Mouse (Mus musculus) testis, adult 2 months (tissue): ENCODE data around the gene Hip1r. TPM values are rescaled to one million over a fixed set of nuclear protein-coding genes. Genes with fewer than 3 reads are reported as not detected.

Source experiments
- H3K27ac ChIP-seq: fragments of 200-500 bp; 2 replicates; pipeline ENCODE4 v1.5.1; 2012; ENCODE audit warnings: low read depth, low read length; ENCODE audit not compliant: control insufficient read depth, insufficient read depth
- H3K27me3 ChIP-seq: fragments of 200-500 bp; 2 replicates; pipeline ENCODE4 v1.6.1; 2012; ENCODE audit warnings: mild to moderate bottlenecking, low read length, moderate library complexity; ENCODE audit not compliant: control insufficient read depth, insufficient read depth
- H3K36me3 ChIP-seq: fragments of 200-500 bp; 2 replicates; pipeline ENCODE4 v1.6.1; 2012; ENCODE audit warnings: mild to moderate bottlenecking, low read length; ENCODE audit not compliant: control insufficient read depth, insufficient read depth
- H3K4me1 ChIP-seq: fragments of 200-500 bp; 2 replicates; pipeline ENCODE4 v1.6.1; 2012; ENCODE audit warnings: low read length; ENCODE audit not compliant: control insufficient read depth, insufficient read depth
- H3K4me3 ChIP-seq: fragments of 200-500 bp; 2 replicates; pipeline ENCODE4 v1.5.1; 2012; ENCODE audit warnings: low read depth, mild to moderate bottlenecking, low read length, moderate library complexity, mixed read lengths; ENCODE audit not compliant: control insufficient read depth
- CTCF ChIP-seq: fragments of 200-500 bp; IDR thresholded peaks from 2 replicates; pipeline ENCODE4 v1.5.1; 2012; ENCODE audit warnings: low read depth, mild to moderate bottlenecking, inconsistent platforms, low read length, moderate library complexity; ENCODE audit not compliant: control insufficient read depth, insufficient read depth, insufficient replicate concordance
- POLR2A ChIP-seq: fragments of 200-500 bp; IDR thresholded peaks from 2 replicates; pipeline ENCODE4 v1.6.1; 2012; ENCODE audit warnings: low read depth, mild to moderate bottlenecking, inconsistent platforms, low read length, moderate library complexity; ENCODE audit not compliant: control insufficient read depth
- polyA plus RNA-seq: library from polyadenylated mRNA; depleted of rRNA; stranded (reverse); fragments of >200 nt; gene quantifications from 2 replicates; pipeline ENCODE4 v1.2.3, GENCODE M21; 2012

The Hip1r gene
- polyA plus RNA-seq, 1 experiment = 8.7 TPM

DNA sequence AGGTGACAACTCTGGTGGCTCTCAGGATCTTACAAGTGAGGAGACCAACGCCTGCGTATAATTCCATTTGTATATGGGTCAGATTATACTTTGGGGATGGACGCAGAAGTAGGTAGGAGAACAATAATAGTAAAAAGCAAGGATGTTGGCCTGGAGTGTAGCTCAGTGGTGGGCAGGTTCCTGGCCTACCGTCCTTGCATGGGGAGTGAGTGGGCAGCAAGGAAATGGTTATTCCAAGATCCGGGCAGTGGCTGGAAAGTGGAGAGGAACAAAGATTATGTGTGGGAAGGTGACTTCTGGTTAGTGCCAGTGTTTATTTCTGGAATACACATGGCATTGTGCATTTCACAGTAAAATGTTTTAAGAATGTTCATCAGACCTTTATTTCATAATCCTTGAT lies 37.5 kb upstream of the Hip1r start:
- Histone ChIP-seq H3K27me3 (no peaks in the 10 kb centered on the region), H3K36me3 (no peaks in the 10 kb centered on the region; the same call in none of the 2 replicates), H3K4me1 (peaks cover 8% of the 10 kb centered on the region), H3K4me3 (no peak overlapping the region), H3K27ac (no peak overlapping the region)
- TF ChIP-seq CTCF (no peak), POLR2A (no peak)

DNA sequence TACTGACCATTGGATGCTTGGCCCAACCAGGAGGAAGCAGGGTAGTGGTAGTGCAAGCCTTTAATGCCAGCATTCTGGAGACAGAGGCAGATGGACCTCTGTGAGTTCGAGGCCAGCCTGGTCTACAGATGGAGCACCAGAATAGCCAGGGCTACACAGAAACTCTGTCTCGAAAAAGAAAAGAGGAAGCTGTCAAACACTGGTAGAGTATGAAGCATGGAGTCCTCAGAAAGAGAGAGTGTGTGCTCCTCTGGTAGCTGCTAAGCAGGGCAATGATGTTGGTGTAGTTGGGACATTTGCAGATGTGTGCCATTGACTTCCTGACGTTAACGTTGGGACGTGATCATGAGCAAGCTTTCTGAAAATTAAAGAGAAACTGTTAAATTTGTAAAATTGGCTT lies 34.9 kb upstream of the Hip1r start:
- TF ChIP-seq CTCF (no peak), POLR2A (no peak)
- Histone ChIP-seq H3K27me3 (no peaks in the 10 kb centered on the region), H3K4me3 (no peak overlapping the region), H3K36me3 (no peaks in the 10 kb centered on the region; the same call in none of the 2 replicates), H3K27ac (no peak overlapping the region), H3K4me1 (peaks cover 2% of the 10 kb centered on the region; the same call in 1 of the 2 replicates)

DNA sequence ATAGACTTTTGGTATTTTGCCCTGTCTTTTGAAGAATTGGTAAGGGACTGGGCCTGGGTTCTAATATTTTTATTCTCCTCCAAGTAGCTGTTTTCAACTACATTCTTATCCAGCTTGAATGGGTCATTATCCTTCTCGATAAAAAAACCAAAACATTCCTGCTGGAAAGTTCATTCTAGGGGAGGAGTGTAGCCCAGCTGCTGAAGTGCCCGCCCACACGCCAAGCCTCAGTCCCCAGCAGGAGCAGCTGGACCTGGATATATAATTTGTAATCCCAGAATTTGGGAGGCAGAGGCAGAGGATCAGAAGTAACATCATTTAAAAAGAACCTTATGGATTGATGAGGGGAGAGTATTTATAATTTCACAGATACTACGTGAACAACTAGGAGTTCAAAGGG lies 26.9 kb upstream of the Hip1r start:
- Histone ChIP-seq H3K4me3 (no peak overlapping the region), H3K4me1 (no peaks in the 10 kb centered on the region), H3K36me3 (peaks cover 1% of the 10 kb centered on the region; the same call in 1 of the 2 replicates), H3K27me3 (no peaks in the 10 kb centered on the region), H3K27ac (no peak overlapping the region)
- no peak for TF ChIP-seq CTCF
- TF ChIP-seq POLR2A = no peak

DNA sequence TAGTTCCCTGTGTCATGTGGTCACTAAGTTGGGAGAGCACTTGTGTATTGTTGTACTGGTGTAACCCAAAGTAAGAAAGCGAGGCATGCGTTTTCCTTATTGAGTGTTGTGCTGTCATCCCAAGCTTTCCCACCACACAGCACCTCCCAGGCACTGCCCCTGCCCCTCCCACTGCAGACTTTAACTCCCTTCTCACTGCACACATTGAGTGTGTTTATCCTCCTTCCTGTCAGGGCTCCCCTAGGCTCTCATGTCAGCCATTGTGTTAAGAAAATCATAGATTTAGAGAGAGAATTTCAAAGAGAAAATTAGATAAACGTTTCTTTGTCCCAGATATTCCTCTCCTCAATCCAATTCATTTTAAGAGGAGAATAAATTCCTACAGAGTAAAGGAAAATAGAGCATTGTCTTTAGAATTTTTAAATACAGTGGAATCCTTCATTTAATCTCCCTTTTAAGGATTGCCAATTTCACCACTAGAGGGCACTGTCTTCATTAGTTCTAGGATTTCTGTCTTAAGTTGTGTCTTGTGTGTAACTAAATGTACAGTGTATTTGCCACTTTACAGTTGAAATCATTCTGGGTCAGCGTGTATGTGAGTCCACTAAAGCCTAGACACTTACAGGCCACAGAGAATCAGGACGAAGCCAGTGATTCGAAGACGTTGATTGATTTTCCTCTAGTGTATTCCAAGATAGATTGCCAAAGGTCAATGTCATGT lies 26.2 kb upstream of the Hip1r start:
- Histone ChIP-seq H3K4me3 (no peak overlapping the region), H3K27ac (no peak overlapping the region), H3K27me3 (no peaks in the 10 kb centered on the region), H3K36me3 (peaks cover 1% of the 10 kb centered on the region; the same call in 1 of the 2 replicates), H3K4me1 (no peaks in the 10 kb centered on the region)
- TF ChIP-seq POLR2A (no peak), CTCF (peak; percentile 2; the same call in 1 of the 2 replicates)

DNA sequence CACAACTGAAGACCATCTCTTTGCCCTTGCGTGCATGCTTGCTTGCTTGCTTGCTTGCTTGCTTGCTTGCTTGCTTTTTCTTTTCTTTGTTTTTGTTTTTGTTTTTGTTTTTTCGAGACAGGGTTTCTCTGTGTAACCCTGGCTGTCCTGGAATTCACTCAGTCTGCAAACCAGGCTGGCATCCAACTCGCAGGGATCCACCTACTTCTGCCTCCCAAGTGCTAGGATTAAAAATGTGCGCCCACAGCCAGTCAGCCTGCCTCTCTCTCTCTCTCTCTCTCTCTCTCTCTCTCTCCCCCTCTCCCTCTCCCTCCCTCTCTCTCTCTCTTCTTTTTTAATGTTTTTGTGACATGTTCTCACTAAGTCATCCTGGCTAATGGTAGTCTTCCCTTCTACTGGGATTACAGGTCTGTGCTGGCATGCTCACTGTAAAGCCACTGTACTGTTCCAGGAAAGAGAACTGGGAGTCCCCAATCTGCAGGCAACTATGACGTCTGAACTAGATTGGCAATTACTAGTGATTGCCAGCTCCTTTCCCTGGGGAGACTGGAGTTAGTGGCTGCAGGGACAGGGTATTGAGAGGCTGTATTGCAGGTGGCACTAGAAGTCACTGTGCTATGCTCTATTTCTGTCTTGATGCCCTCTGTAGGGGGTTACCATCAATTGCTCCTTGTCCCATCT lies 20.9 kb upstream of the Hip1r start:
- H3K4me1 ChIP-seq = no peaks in the 10 kb centered on the region
- no peak overlapping the region for H3K27ac ChIP-seq
- no peak overlapping the region for H3K4me3 ChIP-seq
- TF ChIP-seq POLR2A (no peak), CTCF (no peak)
- no peaks in the 10 kb centered on the region; the same call in 1 of the 2 replicates for H3K36me3 ChIP-seq
- no peaks in the 10 kb centered on the region for H3K27me3 ChIP-seq

DNA sequence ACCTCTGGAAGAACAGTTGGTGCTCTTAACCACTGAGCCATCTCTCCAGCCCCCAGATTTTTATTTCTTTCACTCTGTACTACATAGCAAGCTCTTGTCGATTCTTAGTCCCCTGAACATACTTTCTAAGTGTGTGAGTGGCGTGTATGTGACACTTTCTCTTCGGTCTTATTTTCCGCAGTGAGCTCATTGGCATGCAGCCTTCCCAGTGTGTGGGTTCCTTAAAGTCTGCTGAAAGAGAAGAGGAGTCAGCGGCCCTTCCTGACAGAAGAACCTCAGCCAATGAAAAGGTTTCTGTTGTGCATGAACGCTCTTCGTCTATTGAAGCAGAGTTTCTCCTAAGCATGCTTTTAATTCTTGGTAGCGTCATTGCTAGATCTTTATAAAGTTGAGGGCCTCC lies 16.2 kb upstream of the Hip1r start:
- Histone ChIP-seq H3K36me3 (no peaks in the 10 kb centered on the region; the same call in 1 of the 2 replicates), H3K4me1 (no peaks in the 10 kb centered on the region), H3K27me3 (no peaks in the 10 kb centered on the region), H3K27ac (no peak overlapping the region), H3K4me3 (no peak overlapping the region)
- TF ChIP-seq CTCF (no peak), POLR2A (no peak)

DNA sequence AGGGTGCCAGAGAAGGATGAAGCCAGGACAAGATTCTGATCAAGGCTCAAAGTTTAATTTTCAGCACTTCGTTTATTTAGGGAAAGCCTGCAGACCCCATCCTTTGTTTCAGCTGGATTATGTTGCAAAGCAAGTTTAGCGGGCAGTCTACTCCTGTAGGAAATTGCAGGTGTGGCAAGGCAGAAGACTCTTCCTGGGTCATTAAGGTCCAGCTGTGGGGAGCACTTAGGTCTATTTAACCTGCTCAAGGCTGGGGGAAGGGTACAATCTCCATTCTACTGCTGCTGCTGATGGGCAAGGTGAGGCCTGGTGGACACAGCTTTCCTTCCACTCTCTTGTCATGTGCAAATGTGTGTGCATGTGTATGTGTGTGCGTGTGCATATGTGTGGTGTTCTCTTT lies 14.4 kb upstream of the Hip1r start:
- Histone ChIP-seq H3K4me1 (no peaks in the 10 kb centered on the region), H3K4me3 (no peak overlapping the region), H3K36me3 (no peaks in the 10 kb centered on the region), H3K27ac (no peak overlapping the region), H3K27me3 (no peaks in the 10 kb centered on the region)
- TF ChIP-seq CTCF (no peak), POLR2A (no peak)
